Mouse (Mus musculus) hindbrain, postnatal 0 days (tissue): ENCODE data around the gene Pemt. TPM values are rescaled to one million over a fixed set of nuclear protein-coding genes. Genes with fewer than 3 reads are reported as not detected.

Experiments
- ATAC-seq: fragments of 200-750 bp; cut with Nextera tagmentation; 2 replicates; pipeline ENCODE4 v1.8.0; 2017; ENCODE audit warnings: mild to moderate bottlenecking, moderate TSS enrichment, moderate library complexity
- DNase-seq: peaks from one replicate; pipeline ENCODE4 v3.0.0-alpha.2; 2015; ENCODE audit warnings: low spot score
- H3K27ac ChIP-seq: fragments of 300-500 bp; sonication (generic); 2 replicates; pipeline ENCODE4 v1.5.1; 2014; ENCODE audit warnings: mild to moderate bottlenecking
- H3K27me3 ChIP-seq: fragments of 300-500 bp; sonication (generic); 2 replicates; pipeline ENCODE4 v1.6.1; 2014; ENCODE audit warnings: low read length, mixed read lengths; ENCODE audit not compliant: insufficient read depth
- H3K36me3 ChIP-seq: fragments of 300-500 bp; sonication (generic); 2 replicates; pipeline ENCODE4 v1.6.1; 2014; ENCODE audit warnings: low read length, mixed read lengths; ENCODE audit not compliant: insufficient read depth
- H3K4me1 ChIP-seq: fragments of 300-500 bp; sonication (generic); 2 replicates; pipeline ENCODE4 v1.6.1; 2014; ENCODE audit warnings: antibody characterized with exemption, low read length, mixed read lengths; ENCODE audit not compliant: insufficient read depth
- H3K4me2 ChIP-seq: fragments of 300-500 bp; sonication (generic); 2 replicates; pipeline ENCODE4 v1.6.1; 2014; ENCODE audit warnings: low read depth, mild to moderate bottlenecking, low read length, moderate library complexity, mixed read lengths
- H3K4me3 ChIP-seq: fragments of 300-500 bp; sonication (generic); 2 replicates; pipeline ENCODE4 v1.5.1; 2014; ENCODE audit warnings: low read length
- H3K9ac ChIP-seq: fragments of 300-500 bp; sonication (generic); replicated peaks from 2 replicates; pipeline ENCODE4 v1.6.1; 2014; ENCODE audit warnings: mild to moderate bottlenecking, low read length, moderate library complexity, mixed read lengths
- H3K9me3 ChIP-seq: fragments of 300-500 bp; sonication (generic); 2 replicates; pipeline ENCODE4 v1.6.1; 2016; ENCODE audit warnings: low read length, mixed read lengths
- CTCF ChIP-seq: IDR thresholded peaks from 2 replicates; pipeline ENCODE4 v1.5.1; 2016; ENCODE audit warnings: antibody characterized with exemption, control low read depth, low read depth
- WGBS: fragments of 180-500 bp; shearing (Covaris S2); extraction: QIAGEN DNeasy Blood & Tissue Kit; methylation state at CpG from one replicate; pipeline ENCODE4 v1.1.7; 2014; 5-methylcytosine and 5-hydroxymethylcytosine counted together
- polyA plus RNA-seq: library from polyadenylated mRNA; unstranded; fragments of >200 nt; fragmentation: Nextera tagmentation; extraction: Ambion mirVana; gene quantifications from 2 replicates; pipeline ENCODE4 v1.2.1, GENCODE M21; 2015
- total RNA-seq: library from RNA; depleted of rRNA; stranded (reverse); fragments of >200 nt; gene quantifications from 2 replicates; pipeline ENCODE4 v1.2.3, GENCODE M21; 2014

Pemt gene
- total and polyA plus RNA-seq, 2 experiments from 2014 or later = 12.6 to 14.5 TPM

GRCm38 (mm10) chr11:60073121-60073520 lies 26.8 kb upstream of the Pemt start:
- no peak for TF ChIP-seq CTCF
- Histone ChIP-seq H3K9ac (no peak overlapping the region), H3K4me2 (no peak overlapping the region), H3K9me3 (no peaks in the 10 kb centered on the region), H3K36me3 (no peaks in the 10 kb centered on the region), H3K4me3 (no peak overlapping the region), H3K27me3 (no peaks in the 10 kb centered on the region), H3K27ac (no peak overlapping the region), H3K4me1 (no peaks in the 10 kb centered on the region)
- DNase-seq = no peak
- ATAC-seq = no peak

- Histone ChIP-seq H3K4me1 (no peaks in the 10 kb centered on the region), H3K4me2 (no peak overlapping the region), H3K4me3 (no peak overlapping the region), H3K9ac (no peak overlapping the region), H3K27ac (no peak overlapping the region), H3K27me3 (no peaks in the 10 kb centered on the region), H3K9me3 (no peaks in the 10 kb centered on the region), H3K36me3 (no peaks in the 10 kb centered on the region)
- TF ChIP-seq CTCF = no peak
- DNase-seq (no peak), ATAC-seq (no peak; the same call in 1 of the 2 replicates)
- 87% methylated on average over 6 of the region's 6 CpGs for WGBS
Measured at GRCm38 (mm10) chr11:60071221-60071620, 24.9 kb upstream of the Pemt start.

GRCm38 (mm10) chr11:60070599-60070998 lies 24.3 kb upstream of the Pemt start:
- ATAC-seq = peak; percentile 70; the same call in 1 of the 2 replicates
- H3K4me3 ChIP-seq = no peak overlapping the region
- H3K4me2 ChIP-seq = no peak overlapping the region
- no peaks in the 10 kb centered on the region for H3K36me3 ChIP-seq
- peak; percentile 88 for TF ChIP-seq CTCF
- no peak overlapping the region for H3K27ac ChIP-seq
- no peaks in the 10 kb centered on the region for H3K9me3 ChIP-seq
- DNase-seq = peak; percentile 80
- H3K4me1 ChIP-seq = no peaks in the 10 kb centered on the region
- WGBS = 28% methylated on average over 8 of the region's 8 CpGs
- H3K27me3 ChIP-seq = no peaks in the 10 kb centered on the region
- H3K9ac ChIP-seq = no peak overlapping the region

GRCm38 (mm10) chr11:60068631-60069030 lies 22.3 kb upstream of the Pemt start:
- no peak overlapping the region for H3K4me3 ChIP-seq
- no peaks in the 10 kb centered on the region for H3K36me3 ChIP-seq
- no peak overlapping the region for H3K27ac ChIP-seq
- no peak for TF ChIP-seq CTCF
- no peaks in the 10 kb centered on the region for H3K4me1 ChIP-seq
- no peaks in the 10 kb centered on the region for H3K27me3 ChIP-seq
- no peak overlapping the region for H3K4me2 ChIP-seq
- ATAC-seq (no peak), DNase-seq (no peak)
- no peak overlapping the region for H3K9ac ChIP-seq
- no peaks in the 10 kb centered on the region for H3K9me3 ChIP-seq

GRCm38 (mm10) chr11:60067646-60068045 lies 21.4 kb upstream of the Pemt start:
- ATAC-seq = no peak
- H3K4me1 ChIP-seq = no peaks in the 10 kb centered on the region
- no peak for DNase-seq
- H3K4me2 ChIP-seq = no peak overlapping the region
- no peak overlapping the region for H3K9ac ChIP-seq
- WGBS = 88% methylated on average over 4 of the region's 4 CpGs
- no peaks in the 10 kb centered on the region for H3K36me3 ChIP-seq
- H3K4me3 ChIP-seq = no peak overlapping the region
- H3K9me3 ChIP-seq = no peaks in the 10 kb centered on the region
- TF ChIP-seq CTCF = no peak
- no peaks in the 10 kb centered on the region for H3K27me3 ChIP-seq
- H3K27ac ChIP-seq = no peak overlapping the region

- TF ChIP-seq CTCF = no peak
- WGBS = 67% methylated on average over 1 of the region's 1 CpGs
- no peaks in the 10 kb centered on the region for H3K9me3 ChIP-seq
- H3K4me2 ChIP-seq = no peak overlapping the region
- H3K36me3 ChIP-seq = no peaks in the 10 kb centered on the region
- ATAC-seq (no peak), DNase-seq (no peak)
- no peaks in the 10 kb centered on the region for H3K4me1 ChIP-seq
- H3K4me3 ChIP-seq = no peak overlapping the region
- no peaks in the 10 kb centered on the region for H3K27me3 ChIP-seq
- H3K9ac ChIP-seq = no peak overlapping the region
- no peak overlapping the region for H3K27ac ChIP-seq
Measured at GRCm38 (mm10) chr11:60065267-60065666, 19.0 kb upstream of the Pemt start.

- TF ChIP-seq CTCF = no peak
- no peaks in the 10 kb centered on the region for H3K9me3 ChIP-seq
- no peak overlapping the region for H3K4me3 ChIP-seq
- no peak overlapping the region for H3K27ac ChIP-seq
- no peak overlapping the region for H3K9ac ChIP-seq
- H3K36me3 ChIP-seq = no peaks in the 10 kb centered on the region
- no peak overlapping the region for H3K4me2 ChIP-seq
- H3K4me1 ChIP-seq = no peaks in the 10 kb centered on the region
- no peak for DNase-seq
- no peaks in the 10 kb centered on the region for H3K27me3 ChIP-seq
- WGBS = 80% methylated on average over 4 of the region's 4 CpGs
- ATAC-seq = no peak
Measured at GRCm38 (mm10) chr11:60061504-60062006, 15.3 kb upstream of the Pemt start.
